Mouse (Mus musculus) MEL (cell line): ENCODE measurements around the gene Diexf.

ENCODE experiments used
- CHD2 ChIP-seq: IDR thresholded peaks from 2 replicates; pipeline ENCODE4 v1.6.1; 2011; ENCODE audit warnings: low read length, improper control_type of control experiment
- CTCF ChIP-seq, 3 experiments: IDR thresholded peaks in 2 of 3; conservative IDR thresholded peaks in 1 of 3; 2 replicates each; pipeline ENCODE4 v1.5.1; 2011 to 2012; ENCODE audit warnings: low read length in 3 of 3, low read depth in 2 of 3, mild to moderate bottlenecking in 2 of 3, improper control_type of control experiment in 1 of 3, inconsistent platforms in 1 of 3, mixed read lengths in 1 of 3, moderate library complexity in 1 of 3; ENCODE audit not compliant: control insufficient read depth in 1 of 3, insufficient read depth in 1 of 3, poor library complexity in 1 of 3, severe bottlenecking in 1 of 3
- ETS1 ChIP-seq: IDR thresholded peaks from 2 replicates; pipeline ENCODE4 v1.6.1; 2012; ENCODE audit warnings: low read depth, mild to moderate bottlenecking, inconsistent platforms, low read length, improper control_type of control experiment, moderate library complexity
- GATA1 ChIP-seq: IDR thresholded peaks from 2 replicates; pipeline ENCODE4 v1.6.1; 2011; ENCODE audit warnings: low read depth, low read length, improper control_type of control experiment
- KAT2A ChIP-seq: conservative IDR thresholded peaks from 2 replicates; pipeline ENCODE4 v1.6.1; 2012; ENCODE audit warnings: low read depth, low read length, improper control_type of control experiment, inconsistent platforms
- MAX ChIP-seq: IDR thresholded peaks from 2 replicates; pipeline ENCODE4 v1.6.1; 2011; ENCODE audit warnings: low read length, improper control_type of control experiment
- MXI1 ChIP-seq: IDR thresholded peaks from 2 replicates; pipeline ENCODE4 v1.6.1; 2011; ENCODE audit warnings: mild to moderate bottlenecking, low read depth, low read length, improper control_type of control experiment
- POLR2A ChIP-seq, 2 experiments: IDR thresholded peaks; 2 replicates each; pipeline ENCODE4 v1.6.1; 2011 to 2012; ENCODE audit warnings: low read length in 2 of 2, mild to moderate bottlenecking in 2 of 2, control low read depth in 1 of 2, improper control_type of control experiment in 1 of 2, low read depth in 1 of 2, moderate library complexity in 1 of 2; ENCODE audit not compliant: control insufficient read depth in 1 of 2, insufficient read depth in 1 of 2, poor library complexity in 1 of 2
- TBP ChIP-seq: IDR thresholded peaks from 2 replicates; pipeline ENCODE4 v1.8.0; 2011; ENCODE audit warnings: low read depth, low read length, improper control_type of control experiment
- UBTF ChIP-seq: IDR thresholded peaks from 2 replicates; pipeline ENCODE4 v1.6.1; 2012; ENCODE audit warnings: low read depth, mild to moderate bottlenecking, inconsistent platforms, low read length, improper control_type of control experiment, moderate library complexity, borderline replicate concordance; ENCODE audit not compliant: insufficient read depth
- ZC3H11A ChIP-seq: IDR thresholded peaks from 2 replicates; pipeline ENCODE4 v1.6.1; 2012; ENCODE audit warnings: low read depth, mild to moderate bottlenecking, inconsistent platforms, low read length, improper control_type of control experiment

DNA sequence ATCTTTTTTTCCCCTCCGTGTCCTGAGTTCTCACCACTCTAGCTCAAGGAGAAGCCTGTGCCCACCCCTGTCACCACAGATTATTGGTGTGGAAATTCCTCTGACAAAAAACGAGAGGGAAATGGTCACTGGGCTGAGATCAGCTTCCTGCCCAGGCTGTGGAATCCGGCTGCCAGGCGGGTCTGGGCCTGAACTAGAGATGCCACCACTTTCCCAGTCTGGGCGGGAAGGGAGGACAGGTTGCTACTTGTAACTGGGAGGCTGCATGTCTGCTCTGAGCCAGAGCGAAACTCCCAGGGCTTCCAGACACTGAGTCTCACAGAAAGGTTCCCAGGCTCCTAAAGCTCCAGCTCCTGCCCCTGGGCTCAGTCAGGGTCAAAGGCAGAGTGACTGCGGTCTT, 11.0 kb upstream of the Diexf start:
- TF ChIP-seq KAT2A: no peak
- TF ChIP-seq CTCF (IDR thresholded peaks at IDR 0.05 in 2 of 3, conservative IDR thresholded peaks at IDR 0.05 in 1 of 3; ENCODE audit: control insufficient read depth in 1 of 3, insufficient read depth in 1 of 3, low read depth in 2 of 3, low read length in 3 of 3, poor library complexity in 1 of 3, severe bottlenecking in 1 of 3): no peak
- TF ChIP-seq ETS1: no peak
- no peak for TF ChIP-seq UBTF
- no peak for TF ChIP-seq MAX
- TF ChIP-seq ZC3H11A: no peak
- TF ChIP-seq POLR2A (IDR thresholded peaks at IDR 0.05; ENCODE audit: control insufficient read depth in 1 of 2, insufficient read depth in 1 of 2, low read depth in 1 of 2, low read length in 2 of 2, poor library complexity in 1 of 2): no peak
- TF ChIP-seq TBP: no peak
- TF ChIP-seq GATA1: no peak
- no peak for TF ChIP-seq CHD2
- no peak for TF ChIP-seq MXI1
